Mouse (Mus musculus) c-Kit-positive CD71-positive TER-119-negative erythroid progenitor cells, embryonic 14.5 days (primary cell): ENCODE results near the gene Tshz2.
A peak's percentile ranks its signal among the peaks of the same experiment; 100 is the strongest.

Experiments
- DNase-seq: peaks from one replicate; pipeline ENCODE4 v3.0.0-alpha.2; 2013; ENCODE audit warnings: low read depth

Gene Tshz2

DNA sequence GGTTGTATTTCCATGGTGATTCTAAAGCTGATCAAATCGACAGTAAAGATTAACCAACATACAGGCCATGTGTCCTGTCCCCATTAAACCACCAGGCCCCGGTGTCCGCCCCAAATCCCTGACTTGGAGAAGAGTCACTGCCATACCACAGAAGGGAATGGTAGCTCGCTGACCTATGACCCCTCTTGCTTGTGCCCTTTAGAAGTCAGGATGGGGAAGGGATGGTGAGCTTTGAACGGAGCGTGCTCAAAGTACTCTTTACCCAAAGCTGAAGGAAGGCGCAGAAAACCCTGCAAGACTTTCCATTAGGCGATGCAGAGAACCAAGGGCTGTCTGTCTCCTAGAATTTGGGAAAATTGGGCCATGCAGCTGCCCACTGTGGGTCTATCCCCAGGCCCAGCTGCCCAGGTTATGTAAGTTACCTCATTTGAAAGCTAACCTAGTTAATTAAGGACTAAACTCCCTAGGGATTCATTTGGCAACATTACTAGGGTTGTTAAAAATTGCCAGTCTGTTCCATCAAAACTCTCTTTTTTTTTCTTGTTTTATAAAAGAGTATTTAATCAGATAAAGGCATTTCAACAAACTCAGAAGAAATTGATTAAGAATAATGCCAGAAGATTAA lies 238.7 kb downstream of the Tshz2 start:
- no peak for DNase-seq

GRCm38 (mm10) chr2:169873442-169873841 lies 240.6 kb downstream of the Tshz2 start:
- no peak for DNase-seq

GRCm38 (mm10) chr2:169887921-169888320 lies 255.1 kb downstream of the Tshz2 start:
- DNase-seq, result no peak

- DNase-seq, result no peak
These were observed 259.7 kb downstream of the Tshz2 start for GRCm38 (mm10) chr2:169892441-169893038.

GRCm38 (mm10) chr2:169902896-169903295 lies 270.1 kb downstream of the Tshz2 start:
- DNase-seq, result no peak

DNA sequence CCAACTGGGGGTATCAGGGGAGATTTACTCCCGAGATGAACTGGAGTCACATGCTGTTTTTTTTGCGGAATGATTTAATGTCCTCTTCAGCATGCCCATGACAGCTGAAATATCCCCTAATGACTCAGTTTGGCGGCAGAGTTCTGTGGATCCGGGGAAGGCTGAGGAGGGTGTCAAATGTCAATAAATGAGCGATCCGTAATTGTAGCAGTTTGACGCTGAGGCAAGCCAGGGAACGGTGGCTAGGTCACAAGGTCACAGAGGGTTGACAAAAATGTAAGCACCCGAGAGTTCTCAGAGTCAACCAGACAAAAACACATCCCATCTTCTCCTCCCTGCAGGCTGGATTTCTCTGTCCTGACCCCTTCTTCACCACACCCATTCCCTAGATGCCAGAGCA lies 273.6 kb downstream of the Tshz2 start:
- DNase-seq, result no peak

DNA sequence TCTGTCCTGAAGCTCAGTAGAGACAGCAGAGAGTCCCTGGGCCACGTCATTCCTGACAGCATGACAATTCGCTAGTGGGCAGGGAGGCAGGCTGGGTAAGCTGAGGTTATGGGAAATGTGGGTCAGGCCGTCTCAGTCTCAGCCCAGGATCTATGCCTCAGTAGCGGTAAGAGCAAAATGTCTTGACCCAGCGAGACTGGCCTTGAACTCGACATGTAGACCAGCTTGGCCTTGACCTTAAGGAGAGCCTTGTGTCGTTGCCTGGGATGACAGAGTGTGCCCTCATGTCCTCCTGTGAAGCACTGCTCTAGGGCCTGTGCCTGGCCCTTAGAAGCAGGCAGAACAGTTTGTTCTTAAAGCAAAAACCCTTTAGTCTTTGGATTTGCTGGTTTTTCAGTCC lies 275.2 kb downstream of the Tshz2 start:
- no peak for DNase-seq

DNA sequence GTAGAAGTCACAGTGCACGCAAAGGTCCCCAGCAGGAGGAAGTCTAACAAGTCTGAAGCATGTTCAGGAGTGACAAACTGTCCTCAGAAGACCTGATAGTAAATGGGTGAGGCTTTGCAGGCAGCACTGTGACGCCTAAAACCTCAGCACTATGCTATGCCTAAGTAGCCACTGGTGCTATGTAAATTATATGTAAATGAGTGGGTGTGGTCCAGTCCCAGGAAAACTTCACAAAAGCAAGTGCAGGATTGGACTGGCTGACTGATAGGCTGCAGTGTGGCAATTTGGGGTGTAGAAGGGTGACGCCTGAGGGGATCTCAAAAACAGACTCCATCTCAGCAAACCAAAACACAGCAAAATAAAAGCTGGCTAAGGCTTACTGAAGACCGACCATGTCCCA lies 277.8 kb downstream of the Tshz2 start:
- DNase-seq, result no peak

DNA sequence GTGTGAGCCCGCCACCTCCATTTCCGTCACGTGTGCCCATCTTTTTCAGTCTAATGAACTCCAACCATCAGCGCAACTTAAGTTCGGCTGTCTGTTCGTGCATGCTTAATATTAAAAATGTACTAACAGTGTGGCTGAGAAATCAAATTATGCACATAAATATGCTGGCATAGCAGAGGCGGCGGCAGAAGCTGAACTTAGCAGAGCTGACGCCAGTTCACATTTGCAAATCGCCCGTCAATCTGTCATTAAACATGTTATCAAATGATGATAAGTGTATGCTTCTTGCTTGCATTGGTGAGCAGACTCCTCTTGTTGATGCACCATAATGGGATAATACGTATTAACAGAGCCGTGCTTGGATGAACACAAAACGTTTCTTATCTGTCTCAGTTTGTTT lies 280.0 kb downstream of the Tshz2 start:
- DNase-seq, result no peak

GRCm38 (mm10) chr2:169914903-169915302 lies 282.1 kb downstream of the Tshz2 start:
- no peak for DNase-seq

GRCm38 (mm10) chr2:169915326-169915725 lies 282.5 kb downstream of the Tshz2 start:
- DNase-seq, result no peak

- DNase-seq, result no peak
These were observed 286.4 kb downstream of the Tshz2 start for GRCm38 (mm10) chr2:169919111-169919695.

DNA sequence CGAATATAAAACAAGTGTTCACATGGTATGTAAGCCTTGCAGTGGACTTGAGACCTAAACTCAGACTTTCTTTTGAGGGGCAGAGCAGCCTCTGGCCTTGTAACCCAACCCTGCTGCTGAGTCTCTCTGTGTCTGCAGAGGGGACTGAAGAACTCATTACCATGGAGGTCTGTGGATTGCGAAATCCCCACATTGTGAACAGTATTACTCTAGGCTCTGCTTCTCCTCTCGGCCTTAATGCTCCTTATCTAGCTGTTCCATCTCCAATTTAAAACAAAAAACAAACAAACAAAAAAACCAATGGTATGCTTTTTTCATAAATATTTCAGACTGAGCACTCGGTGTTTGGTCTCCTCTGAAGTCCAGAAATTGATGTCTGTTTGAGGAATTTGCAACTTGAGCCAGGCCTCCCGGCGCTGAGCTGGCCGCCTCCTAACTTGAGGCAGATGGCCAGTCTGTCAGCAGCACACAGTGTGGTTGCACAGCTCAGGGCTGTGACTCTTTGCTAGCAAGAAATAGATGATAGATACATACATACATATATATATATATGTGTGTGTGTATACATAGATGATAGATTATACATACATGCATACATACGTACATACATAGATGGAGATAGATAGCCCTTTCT lies 291.5 kb downstream of the Tshz2 start:
- no peak for DNase-seq

DNA sequence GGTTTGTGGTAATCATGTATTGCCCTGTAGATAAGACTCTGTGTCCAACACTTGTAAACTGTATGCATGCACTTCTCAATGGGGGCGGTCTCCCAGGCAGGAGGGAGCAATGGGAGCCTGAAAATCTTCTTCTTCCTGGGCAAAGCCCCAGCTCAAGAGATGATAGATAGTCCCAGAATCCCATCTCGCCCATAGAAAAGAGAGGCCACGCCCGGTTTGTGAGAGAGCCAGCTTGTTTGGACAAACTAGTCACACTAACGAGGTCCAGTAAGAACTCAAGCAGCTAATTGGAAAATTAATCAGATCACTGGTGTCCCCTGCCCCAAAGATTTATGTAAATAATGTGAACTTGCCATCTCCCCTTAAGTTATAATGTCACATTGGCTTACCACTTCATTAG lies 292.7 kb downstream of the Tshz2 start:
- DNase-seq, result no peak

DNA sequence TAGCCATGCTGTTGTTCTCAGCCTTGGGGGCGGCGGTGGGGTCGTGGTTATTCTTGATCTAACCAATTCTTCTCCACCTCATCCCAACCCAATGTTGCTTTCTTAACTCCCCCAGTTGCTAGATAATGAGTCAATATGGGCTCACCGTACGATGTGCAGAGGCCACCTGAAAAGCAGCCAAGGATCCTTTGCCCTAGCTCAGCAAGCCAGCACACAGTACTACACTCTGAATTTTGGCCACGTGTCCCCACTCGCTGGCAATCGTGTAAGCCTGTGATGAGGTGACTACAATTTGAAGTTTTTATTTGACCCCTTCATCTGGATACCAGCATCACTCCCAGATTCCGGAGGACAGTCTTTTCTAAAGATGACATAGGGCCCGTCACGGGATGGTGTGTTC lies 293.2 kb downstream of the Tshz2 start:
- no peak for DNase-seq

GRCm38 (mm10) chr2:169927401-169927800 lies 294.6 kb downstream of the Tshz2 start:
- no peak for DNase-seq

DNA sequence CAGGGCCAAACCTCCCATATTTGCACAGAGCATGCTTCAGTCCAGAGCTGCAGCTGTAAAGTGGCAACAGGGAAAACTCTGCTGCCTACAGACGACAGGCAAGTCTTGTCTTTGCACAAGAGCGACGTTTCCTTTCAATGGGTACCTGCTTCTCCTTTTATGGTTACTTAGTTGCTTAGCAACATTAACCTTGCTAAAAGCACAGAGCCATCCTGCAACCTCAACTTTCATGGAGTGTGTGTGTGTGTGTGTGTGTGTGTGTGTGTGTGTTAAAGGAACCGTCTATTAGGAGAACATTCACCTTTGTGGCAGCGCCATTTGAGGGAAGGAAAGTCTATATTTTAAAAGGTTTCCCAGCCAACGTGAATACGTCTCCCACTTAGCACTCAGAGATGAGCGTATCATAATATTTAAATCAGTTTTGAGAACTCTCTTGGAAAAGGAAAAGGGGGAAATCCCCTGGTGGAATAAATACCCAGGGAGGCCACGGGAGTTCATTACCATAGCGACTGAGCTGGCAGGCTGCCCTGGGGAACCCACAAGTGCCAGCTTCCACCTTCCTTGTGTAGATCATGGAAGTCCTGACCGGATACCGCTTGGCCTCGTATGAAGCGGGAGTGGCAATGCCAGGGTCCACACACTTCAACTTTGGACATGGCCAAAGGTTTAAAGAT lies 295.8 kb downstream of the Tshz2 start:
- no peak for DNase-seq

DNA sequence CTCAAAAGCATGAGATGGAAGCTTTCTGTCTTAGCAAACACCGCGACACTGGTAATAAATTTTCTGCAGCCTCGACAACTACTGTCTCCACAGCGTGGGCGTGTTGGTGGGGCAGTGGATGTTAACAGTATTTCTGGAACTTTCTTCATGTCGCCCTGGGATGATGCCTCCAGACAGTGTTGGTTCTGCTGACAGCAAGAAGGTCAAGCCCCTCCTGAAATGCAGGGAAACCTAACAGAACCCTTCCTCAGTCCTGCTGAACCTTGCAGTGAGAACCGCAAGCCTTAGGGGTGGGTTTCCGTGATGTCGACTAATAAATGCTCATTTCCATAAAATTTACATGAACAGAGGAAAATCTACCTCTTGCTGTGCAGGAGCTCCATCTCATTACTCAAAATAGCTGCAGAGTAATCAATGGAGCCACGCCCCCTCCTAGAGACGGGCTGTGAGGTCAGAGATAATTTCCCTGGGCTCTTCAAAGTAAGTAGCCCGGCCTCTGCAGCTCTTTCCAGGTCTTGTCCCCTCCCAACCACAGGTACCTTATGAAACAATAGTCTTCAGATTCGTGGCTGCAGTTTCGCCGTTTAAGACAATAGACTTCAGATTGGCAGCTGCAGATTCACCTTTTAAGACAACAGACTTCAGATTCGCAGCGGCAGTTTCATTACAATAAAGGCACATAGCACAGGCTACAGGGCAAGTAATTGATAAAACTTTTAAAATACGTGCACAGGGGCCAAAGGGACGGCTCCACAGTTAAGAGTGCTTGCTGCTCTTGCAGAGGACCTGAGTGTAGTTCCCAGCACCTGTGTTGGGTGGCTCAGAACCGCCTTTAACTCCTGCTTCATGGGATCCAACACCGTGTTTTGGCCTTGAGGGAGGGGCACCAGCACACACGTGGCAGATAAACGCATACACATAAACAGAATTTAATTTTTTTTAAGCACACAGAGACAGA lies 297.0 kb downstream of the Tshz2 start:
- DNase-seq, result peak; percentile 2

- DNase-seq, result no peak
These were observed 302.8 kb downstream of the Tshz2 start for GRCm38 (mm10) chr2:169935642-169936041.

DNA sequence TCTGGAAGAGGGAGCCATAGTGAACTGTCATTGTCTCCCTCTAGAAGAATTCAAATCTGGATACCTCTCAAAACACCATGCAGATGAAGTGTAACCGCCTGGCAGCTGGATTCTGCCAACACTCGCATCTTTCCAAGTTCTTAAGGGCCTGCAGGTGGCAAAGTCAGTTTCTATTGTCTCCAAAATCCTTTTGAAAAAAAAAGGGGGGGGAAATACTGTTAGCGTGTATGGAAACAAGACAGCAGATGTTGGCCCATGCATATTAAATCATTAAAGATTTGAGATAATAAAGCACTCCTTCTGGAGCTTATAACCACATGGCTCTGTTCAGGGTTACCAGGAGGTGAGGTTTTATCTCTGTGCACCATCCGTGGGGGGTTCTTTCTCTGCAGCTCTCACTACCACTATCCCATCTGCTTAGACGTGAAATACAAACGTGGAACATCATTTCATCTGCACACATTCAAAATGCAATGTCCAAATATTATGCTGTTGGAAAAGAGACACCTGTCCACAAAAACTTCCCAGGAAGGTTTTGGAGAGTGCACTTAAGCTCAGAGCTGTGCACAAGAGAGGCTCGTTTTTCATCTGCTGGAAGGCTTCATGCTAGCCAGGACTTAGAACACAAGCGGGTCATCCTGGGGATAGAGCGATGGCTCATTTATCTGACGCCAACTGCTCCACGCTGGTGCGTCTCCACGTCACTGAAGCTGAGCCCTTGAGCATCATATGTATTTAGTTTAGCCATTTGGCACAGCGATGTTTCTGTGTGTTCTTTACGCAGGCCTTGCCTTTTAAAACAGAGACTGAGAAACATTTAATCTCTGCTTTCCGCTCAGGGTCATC lies 307.7 kb downstream of the Tshz2 start:
- no peak for DNase-seq

- DNase-seq, result no peak
These were observed 310.9 kb downstream of the Tshz2 start for GRCm38 (mm10) chr2:169943727-169944126.
